Mouse (Mus musculus) megakaryocyte, adult 5-6 weeks (primary cell): ENCODE results near the gene Hopx. TPM values are rescaled to one million over a fixed set of nuclear protein-coding genes. Genes with fewer than 3 reads are reported as not detected.

Experiments
- ATAC-seq: 2 replicates; pipeline ENCODE4 v1.8.0; 2016; ENCODE audit warnings: mild to moderate bottlenecking, inconsistent platforms; ENCODE audit not compliant: poor library complexity, severe bottlenecking
- total RNA-seq, 2 experiments: library from RNA; stranded (forward) in 1 of 2; stranded (reverse) in 1 of 2; fragments of 153-499, 151-499 nt in 1 of 2; fragments of 221-1000, 200-1000 nt in 1 of 2; gene quantifications; 2 replicates each; pipeline versions ENCODE4 v1.2.3 to v1.2.4; 2015 to 2017

Gene Hopx
- total RNA-seq (2015) (104 and 127 TPM in 2 replicates), total RNA-seq (2017) (35.5 and 46.3 TPM in 2 replicates)

DNA sequence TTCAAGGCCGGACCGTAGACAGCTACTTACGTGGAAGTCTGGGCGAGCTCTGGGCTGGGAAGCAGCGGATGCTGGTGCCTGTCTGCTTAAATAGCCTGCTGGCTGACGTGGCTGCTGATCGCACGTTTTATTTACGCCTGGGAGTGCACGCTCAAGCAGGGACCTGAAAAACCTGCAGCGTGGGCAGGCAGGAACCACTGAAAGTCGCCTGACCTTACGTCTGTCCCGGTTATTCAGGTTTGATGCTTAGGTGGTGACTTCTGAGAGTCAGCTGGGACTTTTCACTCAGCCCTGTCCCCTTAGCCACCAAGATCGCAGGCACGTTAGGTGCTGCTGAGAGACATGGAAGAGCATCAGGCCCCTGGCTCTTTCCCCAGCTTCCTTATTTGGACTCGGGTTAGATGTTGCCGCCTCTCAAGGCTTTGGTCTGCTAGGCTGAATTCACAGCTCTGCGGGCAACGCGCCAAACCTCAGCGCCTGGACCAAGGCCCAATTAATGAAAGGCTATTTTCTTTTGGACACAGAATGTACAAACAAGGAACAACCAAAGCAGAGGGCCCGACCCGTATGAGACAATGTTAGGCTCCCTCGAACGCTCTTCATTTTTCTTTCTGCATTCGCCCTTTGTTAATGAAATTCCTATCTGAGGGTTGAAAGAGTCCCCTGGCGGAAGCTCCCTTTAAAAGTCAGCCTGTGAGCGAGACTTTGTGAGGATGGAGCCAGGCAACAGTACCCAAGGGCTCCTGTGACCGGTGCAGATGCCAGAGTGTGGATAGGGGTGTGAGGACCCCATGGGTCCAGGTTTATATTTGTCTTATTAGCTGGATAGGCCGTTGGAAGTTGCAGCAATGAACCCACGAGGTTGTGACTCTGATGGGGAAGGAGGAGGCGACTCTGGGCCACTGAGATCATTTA lies at the start of gene Hopx:
Gene Hopx (minus strand): TSS at position 305 of the 915 bp plus-strand sequence.
- peak; percentile 44 for ATAC-seq

DNA sequence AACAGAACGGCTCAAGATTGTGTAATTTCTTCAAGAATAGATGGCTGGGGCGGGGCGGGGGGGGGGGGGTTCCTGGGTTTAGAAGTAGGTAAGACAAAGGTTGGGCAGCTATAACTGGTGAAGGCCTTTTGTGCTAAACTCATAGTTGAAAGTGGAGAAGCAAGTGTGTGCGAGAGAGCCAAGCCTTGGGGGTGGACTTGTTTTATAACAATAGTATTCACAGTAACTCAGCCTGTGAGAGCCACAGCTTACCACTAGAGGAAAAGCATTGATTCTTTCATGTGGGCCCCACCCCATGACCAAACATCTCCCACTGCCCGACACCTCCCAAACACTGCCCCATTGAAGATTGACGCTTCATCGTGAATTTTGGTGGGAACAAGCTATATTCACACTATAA lies 48.7 kb upstream of the Hopx start:
- ATAC-seq: no peak

DNA sequence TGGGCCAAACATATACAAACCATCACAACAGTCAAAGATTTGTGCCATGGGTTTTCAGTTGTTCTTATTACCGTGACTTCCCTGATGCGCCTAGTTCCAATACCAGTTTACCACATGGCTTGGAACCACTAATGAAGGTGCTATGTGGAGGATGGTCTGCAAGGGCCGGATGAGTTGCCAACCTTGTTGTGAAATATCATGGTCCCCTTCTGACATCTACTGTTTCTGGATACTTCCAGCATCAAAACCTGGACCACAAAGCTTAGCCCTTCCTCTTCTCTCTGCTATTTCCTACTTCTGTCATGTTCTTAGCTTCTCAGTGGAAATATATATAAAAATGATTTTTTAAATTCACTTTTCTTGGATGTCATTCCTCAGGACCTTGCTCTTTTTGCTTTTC lies 47.6 kb upstream of the Hopx start:
- ATAC-seq: peak; percentile 39

DNA sequence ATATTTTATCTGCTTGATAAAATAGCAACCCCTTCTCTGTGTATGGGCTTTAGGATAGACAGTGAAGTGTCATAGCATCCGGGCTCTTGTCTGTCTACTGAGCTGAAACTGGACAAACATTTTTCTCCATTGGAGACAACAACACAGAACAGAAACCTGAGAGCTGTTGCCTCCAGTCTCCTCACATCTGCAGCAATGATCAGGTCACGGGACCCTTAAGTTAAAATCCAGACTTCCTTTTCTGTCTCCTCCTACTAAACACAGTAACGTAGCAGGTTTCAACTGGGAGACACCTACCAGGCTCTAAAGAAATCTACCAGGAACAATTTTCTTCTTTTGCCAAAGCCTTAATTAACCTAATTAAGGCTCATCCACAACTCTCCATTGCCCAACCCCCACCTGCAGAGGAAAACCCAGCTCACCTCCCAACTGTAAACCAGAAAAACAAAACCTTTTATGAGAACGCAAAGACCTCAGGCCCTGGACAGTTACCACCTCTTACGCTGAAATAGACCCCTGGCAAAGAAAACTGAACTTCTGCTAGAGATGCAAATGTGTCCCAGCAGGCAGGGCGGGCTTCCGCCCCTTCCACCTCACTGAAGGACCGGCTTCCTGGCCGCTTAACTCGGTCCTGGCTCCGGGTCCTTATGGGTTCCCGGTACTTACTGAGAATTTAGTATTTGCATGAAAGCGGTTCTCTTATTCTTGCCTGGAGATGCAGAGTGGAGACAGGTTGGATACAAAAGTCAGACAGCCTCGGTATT lies 43.0 kb upstream of the Hopx start:
- ATAC-seq: no peak

DNA sequence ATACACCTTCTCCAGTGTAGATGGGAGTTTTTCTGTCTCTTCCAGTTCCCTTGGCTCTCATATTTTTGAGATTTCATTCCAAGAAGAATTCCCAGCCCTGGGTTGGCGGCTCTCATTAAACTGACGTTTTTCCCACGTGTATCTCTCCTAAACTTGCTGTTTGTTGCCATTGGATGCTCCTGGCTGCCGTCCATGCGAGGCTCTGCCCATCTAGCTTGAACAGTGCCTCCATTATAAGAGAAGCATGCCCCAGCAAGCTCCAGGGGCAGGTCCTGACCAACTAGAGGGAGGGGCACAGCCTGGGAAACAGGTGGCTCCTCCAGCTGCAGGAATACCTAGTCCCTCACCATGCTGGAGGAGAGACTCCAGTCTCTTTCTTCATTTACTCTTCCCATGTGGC lies 42.0 kb upstream of the Hopx start:
- ATAC-seq: no peak

DNA sequence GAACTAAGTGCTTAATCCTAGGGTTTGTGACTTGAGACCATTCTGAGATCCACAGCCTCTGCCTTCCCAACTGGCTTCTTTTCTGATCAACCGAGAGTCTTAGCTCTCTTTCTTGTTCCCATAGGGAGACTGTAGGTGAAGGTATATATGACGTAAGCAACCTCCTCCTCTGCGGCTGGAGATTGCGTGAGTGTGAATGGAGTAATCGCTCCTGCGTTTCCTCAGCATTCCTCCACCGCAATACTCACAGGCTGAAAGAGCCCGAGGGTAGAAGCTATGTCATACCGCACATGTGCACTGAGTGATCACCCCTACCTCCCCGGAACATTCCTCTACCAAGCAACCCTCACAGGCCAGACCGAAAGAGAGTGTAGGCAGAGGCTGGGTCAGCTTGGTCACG lies 40.6 kb upstream of the Hopx start:
- peak; percentile 81 for ATAC-seq

DNA sequence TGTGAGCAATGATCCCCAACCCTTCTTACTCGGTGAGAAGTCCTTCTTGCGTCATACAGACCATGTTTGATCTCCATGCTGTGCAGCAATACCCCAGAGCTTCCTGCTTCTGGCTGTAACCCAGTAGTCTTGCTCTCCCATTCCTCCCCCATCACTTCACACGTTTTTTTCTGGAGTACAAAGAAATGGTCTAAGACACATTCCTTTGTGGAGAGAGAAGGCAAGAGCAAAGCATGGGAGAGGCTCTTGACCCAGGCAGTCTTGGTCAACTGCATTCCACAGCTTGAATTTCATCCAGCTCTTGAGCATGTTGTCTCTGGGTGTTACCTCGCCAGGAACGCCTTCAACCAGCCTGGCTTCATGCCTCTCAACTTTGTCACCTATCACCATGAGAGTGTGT lies 39.9 kb upstream of the Hopx start:
- ATAC-seq: peak; percentile 60

DNA sequence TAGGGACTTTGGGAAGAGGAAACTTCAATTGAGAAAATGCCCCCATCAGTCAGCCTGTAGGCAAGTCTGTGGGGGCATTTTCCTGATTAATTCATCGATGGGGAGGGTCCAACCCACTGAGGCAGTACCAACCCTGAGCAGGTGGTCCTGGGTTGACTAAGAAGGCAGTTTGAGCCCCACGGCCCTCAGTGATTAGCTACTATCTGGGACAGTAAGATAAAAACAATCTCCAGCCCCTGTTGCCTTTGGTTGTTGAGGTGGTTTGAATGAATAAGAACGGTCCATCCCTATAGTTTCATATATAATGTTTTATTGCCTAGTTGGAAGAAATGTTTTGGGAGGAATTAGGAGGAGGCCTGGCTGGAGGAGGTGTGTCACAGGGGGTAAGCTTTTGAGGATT lies 36.8 kb upstream of the Hopx start:
- ATAC-seq: no peak

DNA sequence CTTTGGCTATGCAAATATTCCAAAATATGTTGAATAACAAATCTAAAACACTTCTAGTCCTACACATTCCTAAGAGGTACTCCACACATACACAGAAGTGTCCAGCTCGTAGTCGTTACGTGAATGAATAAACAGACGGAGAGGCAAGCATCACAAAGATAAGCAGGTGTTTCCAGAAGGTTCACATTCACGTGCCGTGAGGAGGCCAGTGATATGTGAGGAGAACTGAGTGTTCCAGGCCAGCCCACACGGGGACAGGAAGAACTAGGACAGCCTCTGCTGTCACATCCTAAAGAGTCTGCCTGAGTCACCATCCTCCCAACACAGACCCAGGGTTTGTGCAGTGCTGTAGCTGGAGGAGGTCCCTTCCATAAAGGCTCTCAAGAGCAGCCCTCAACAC lies 36.2 kb upstream of the Hopx start:
- ATAC-seq: no peak

DNA sequence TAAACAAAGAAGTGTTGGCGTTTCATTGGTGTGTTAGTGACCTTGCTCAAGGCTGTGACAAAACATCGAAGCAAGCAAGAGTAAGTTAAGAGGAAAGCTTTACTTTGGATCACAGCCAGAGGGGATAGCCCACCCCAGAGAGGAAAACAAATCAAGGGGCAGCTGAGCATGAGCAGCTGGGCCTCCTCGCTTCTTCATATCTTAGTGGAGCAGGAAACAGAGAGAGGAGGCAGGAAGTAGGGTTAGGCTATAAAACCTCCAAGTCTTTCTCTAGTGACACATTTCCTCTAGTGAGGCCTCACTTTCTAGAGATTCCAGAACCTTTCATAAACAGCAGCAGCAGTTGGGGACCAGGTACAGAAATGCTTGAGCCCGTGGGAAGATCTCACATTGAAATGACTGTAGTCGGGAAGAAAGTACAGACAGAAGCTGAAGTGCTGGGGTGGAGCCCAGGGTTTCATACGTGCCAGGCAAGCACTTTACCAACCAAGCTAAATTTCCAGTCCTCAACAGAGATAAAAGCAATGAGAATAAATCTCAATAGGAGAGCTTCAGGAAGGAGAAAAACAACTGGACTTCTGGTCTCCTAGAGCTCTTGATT lies 33.2 kb upstream of the Hopx start:
- no peak for ATAC-seq

DNA sequence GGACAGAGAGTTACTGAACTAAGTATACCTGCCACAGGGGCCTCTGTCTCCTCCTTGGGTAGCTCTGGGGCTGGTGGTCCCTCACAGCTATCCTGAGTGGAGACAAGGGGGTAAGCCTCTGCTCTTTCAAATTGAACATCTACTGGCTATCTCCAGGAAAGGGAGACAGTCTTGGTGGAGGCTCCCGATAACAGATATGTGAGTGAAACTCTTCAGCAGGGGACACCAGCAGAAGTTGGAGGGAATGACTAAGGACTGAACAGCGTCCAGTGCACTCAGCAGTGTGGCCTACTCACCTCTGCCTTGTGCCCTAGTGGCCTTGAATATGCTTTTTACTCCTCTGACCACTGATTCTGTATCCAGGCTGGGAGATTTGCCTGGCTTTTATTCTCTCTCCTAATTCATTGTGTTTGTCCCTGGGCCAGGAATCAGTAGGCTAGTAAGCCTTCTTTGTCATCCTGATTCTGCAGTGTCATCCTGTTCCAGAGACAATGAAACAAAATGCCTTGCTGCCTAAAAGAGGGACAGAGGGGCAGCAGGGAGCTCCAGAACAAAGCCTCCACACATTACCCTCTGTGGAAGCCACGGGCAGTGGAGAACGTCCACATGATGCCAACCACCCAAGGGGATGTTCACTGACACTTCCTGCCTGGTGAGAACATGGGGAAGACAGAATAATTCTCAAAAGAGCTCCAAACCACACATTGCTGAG lies 31.7 kb upstream of the Hopx start:
- no peak for ATAC-seq

DNA sequence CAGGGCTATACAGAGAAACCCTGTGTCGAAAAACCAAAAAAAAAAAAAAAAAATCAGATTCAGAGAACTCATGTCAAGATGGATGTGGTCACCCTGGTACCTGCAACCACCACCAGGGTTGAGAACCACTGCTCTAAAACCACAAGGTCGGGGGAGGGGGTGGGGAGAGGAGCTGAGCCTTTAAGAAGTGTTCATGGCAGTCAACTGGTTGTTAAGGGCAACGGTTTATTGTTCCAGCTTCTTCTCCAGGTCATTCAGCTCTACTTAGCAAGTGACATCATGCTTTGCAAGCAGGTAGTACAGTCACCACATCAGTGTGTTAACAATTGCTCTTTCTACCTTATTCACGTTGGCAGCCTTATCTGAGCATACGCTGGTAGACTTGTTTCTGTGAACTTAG lies 29.7 kb upstream of the Hopx start:
- ATAC-seq: peak; percentile 64

DNA sequence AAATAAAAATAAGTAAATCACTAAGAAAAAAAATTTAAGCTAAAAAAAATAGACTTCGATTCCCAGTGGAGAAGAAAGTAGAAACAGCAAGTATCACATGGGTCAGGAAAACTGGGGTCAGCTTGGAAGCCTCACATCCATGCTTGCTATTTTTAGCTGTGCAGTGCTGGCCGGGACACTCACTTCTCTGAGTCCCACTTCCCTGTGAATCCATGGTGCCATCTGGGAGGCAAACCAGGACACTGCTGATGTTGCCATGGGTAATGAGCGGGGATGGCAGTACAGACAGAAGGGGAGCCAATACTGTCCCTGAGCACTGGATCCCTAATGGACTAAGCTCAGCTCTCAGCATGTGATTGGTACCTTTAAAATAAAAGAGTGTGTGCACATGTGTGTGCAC lies 28.2 kb upstream of the Hopx start:
- ATAC-seq: no peak

DNA sequence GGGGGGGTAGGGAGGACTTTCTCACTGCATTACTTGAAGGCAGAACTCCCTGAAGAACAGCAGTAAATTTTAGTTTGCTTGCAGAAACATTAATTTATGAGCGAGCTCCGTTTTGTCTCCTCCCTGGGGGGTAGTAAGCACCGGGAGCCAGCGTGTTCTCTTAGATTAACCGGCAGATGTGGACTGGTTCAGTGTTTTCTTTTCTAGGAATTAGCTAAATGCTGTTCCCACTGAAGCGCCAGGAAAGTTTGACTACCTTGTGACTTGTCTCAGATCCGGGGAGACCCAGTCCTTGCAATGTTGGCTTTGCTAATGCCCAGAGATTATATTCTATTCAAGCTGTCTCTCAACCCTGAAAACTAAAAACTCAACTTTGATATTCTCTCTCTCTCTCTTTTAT lies 26.4 kb upstream of the Hopx start:
- ATAC-seq: no peak

DNA sequence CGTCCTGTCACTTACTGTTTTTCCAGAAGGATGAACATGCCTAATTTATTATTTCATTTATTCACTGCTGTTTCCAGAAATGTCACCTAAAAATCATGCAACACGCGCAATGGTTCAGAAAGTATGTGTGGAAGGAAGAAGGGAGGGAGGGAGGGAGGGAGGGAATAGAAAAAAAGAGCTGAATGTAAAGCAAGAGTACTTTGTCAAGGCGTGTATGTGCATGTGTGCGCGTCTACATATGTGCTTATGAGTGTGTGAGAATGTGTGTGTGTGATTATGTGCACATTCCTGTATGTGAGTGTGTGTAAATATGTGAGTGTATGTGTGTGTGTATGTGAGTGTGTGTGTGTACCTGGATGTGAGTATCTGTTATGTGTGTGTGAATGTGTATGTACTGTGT lies 25.9 kb upstream of the Hopx start:
- no peak for ATAC-seq

DNA sequence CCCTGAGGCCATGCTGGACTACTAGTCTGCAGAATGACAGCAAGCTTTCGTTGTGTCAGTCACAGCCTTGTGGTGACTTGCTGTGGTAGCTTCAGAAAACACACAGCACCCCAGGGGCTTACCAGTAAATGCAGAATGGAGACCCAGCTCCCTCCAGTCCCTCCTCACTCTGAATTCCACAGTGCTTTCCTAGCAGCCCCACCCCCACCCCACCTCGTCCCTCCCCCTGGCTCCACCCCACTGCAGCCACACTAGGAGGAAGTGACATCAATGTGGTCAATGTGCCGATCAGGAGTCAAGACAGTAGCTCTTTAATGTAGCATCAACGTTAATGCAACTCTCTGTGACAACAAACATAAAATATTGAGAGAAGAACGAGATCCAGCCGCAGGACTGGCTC lies 25.2 kb upstream of the Hopx start:
- peak; percentile 91 for ATAC-seq

DNA sequence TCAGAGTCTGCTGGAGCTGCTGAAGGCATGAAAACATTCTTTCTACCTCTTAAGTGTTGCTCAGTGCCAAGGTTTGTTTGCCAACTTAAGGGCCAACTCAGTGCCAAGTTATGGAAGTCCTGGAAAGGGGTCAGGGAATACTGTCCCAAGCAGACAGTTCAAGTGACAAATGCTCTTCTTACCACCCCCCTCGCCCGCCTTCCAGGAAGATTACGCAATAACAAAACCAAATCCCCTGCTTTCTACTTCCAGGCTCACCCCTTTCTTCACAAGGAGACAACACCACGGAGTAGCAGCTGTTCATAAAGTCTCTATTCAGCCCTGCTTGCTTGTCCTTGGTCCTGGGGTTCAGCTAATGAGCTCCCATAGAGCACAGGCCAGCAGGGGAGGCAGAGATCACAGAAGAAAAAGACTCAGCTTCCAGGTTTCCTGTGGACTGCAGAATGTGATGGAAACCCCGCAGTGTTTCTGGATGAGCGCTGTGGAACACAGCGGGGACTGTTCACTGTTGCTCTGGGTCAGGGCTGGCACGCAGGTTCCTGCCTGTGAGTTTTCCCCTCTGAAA lies 22.9 kb upstream of the Hopx start:
- no peak for ATAC-seq

DNA sequence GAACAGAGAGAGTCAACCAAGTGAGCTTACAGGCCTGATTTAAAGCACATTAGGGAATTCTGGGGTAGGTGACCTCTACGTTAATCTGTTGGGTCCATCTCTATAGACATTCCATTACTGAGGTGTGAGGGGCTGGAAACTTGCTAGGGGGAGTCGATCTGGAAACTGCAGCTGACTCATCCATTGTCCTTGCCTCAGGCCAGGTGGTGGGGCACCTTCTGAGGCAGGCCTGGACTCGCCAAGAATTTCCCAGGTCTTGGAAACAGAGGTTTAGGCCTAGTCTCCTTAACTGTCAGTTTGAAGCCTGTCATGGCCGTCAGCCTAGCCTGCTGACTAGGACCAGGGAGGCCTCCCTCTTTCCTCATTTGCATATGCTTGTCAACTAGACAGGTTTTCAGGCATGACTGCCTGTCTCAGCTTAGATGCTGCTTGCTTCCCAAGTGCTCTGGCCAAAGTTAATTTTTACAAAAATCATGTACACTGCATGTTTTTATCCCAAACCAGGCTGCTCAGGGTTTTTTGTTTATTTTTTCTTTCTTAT lies 21.8 kb upstream of the Hopx start:
- no peak for ATAC-seq

DNA sequence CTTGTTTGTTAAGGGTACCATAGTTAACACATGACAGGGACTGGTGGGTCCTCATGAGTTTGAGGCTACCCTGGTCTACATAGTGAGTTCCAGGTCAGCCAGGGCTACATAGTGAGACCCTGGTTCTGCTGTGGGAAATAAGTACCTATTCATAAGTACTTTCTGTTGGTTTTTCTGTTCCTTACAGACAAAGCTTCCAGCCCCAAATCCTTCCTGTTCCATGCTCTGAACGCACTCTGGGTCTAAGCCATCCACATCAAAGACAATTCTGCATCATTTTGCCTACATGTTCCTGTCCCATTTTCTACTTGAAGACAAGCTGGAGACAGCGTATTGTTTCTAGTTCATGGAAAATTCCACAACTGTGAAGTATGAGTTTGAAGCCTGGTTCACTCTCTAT lies 20.0 kb upstream of the Hopx start:
- no peak for ATAC-seq

DNA sequence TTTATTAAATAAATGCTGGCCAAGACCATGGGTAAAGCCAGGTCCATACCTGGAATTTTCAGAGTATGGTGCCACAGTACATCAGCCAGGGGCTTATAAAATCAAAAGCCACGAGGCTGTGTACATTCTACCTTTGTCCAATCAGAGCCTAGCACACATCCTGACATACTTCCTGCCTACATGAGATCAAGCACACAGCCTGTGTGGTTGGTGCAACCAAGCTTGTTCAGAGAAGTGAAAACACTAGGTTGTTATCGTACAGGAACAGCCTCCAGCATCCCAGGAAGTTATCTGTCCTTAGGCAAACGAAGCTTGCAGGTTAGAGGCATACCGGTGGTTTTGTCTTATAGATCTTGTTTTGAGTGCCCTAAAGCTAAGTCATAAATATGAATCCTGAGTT lies 19.5 kb upstream of the Hopx start:
- ATAC-seq: peak; percentile 95
